Mouse (Mus musculus) embryo, embryonic 10 days (tissue): ENCODE measurements at regions not wholly inside any gene's neighbourhood (a gene's known extent, or its start where the extent isn't known, plus 50 kb on each side); places are given as distances from the start of the nearest gene placed in this dataset.

ENCODE experiments used
- DNase-seq: peaks from one replicate; pipeline ENCODE4 v3.0.0-alpha.2; 2015; ENCODE audit warnings: low spot score

- no peak for DNase-seq
Observed at GRCm38 (mm10) chr7:67814861-67815260, 55.3 kb upstream of the Synm start.
